Mouse (Mus musculus): ENCODE measurements around the gene Pik3ip1. TPM values are rescaled to one million over a fixed set of nuclear protein-coding genes. Genes with fewer than 3 reads are reported as not detected.

Pik3ip1 gene
- polyA plus RNA-seq, 1 experiment = 68.2 TPM

DNA sequence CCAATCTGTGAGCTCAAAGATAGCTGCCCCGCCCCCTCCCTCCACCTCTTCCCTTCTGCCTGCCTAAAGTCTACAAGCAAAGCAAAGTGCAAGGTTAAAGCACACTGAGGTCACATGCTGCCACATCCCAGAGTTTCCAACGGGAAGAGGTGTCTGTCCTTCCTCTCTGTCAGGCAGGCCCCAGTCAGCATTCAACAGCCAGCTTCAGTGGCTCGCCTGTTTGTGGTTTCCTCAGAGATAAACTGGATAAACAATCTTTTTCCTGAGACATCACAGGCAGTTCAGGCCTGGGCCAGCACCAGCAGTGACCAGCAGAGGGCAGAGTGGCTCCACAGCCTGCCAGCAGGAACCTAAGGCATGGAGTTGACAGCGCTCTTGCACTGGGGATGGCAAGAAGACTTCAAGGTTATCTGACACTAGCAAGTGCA, 56.8 kb downstream of the Pik3ip1 start:
- Histone ChIP-seq H3K27ac (ENCODE audit: insufficient read depth, low read length) (no peak overlapping the region), H3K27me3 (ENCODE audit: control insufficient read depth, insufficient read depth, low read length) (no peaks in the 10 kb centered on the region), H3K4me1 (ENCODE audit: control insufficient read depth, insufficient read depth, low read length) (peaks cover 3% of the 10 kb centered on the region; the same call in 1 of the 2 replicates), H3K4me3 (replicated peaks; ENCODE audit: insufficient read depth, low read depth, low read length) (no peak overlapping the region)
- WGBS = 28% methylated on average over 4 of the region's 4 CpGs
- TF ChIP-seq POLR2A (IDR thresholded peaks at IDR 0.05; ENCODE audit: borderline replicate concordance, insufficient read depth, low read length) = no peak
- TF ChIP-seq CTCF (IDR thresholded peaks at IDR 0.05; ENCODE audit: borderline replicate concordance, insufficient read depth, low read depth, low read length) = peak; percentile 99
- peak; percentile 84 to 92 for DNase-seq

DNA sequence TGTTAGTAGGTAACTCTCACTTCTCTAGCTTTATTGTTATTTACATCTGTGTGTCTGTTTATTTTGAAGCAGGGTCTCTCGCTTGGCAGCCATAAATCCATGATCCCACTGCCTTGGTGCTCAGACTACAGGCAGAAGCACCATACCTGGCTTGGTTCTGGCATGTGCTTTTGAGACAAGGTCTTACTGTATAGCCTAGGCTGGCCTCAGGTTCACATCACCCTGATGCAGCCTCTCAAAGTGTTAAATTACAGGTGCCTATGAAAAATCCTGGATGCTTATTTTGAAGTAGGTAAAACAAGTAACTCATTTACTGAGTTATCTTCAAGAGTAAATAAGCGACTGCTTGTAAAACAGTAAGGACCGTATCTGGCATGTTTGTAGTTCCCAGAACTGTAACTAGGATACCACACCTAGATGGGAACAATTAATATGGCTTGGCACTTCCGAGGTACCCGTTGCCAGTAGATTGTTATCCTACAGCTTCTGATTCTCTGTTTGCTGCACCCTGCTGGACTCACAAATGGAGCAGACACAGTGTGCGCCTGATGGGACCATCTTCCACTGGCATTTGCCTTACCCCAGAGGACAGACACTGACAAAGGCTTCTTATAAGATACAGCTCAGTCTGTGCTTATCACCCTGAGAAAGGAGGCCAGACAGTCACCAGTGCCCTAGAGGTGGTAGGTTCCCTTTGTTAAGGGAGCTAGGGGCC, 57.4 kb downstream of the Pik3ip1 start:
- Histone ChIP-seq H3K4me1 (ENCODE audit: control insufficient read depth, insufficient read depth, low read length) (peaks cover 3% of the 10 kb centered on the region; the same call in 1 of the 2 replicates), H3K4me3 (replicated peaks; ENCODE audit: insufficient read depth, low read depth, low read length) (no peak overlapping the region), H3K27ac (ENCODE audit: insufficient read depth, low read length) (no peak overlapping the region), H3K27me3 (ENCODE audit: control insufficient read depth, insufficient read depth, low read length) (no peaks in the 10 kb centered on the region)
- no peak for TF ChIP-seq CTCF (IDR thresholded peaks at IDR 0.05; ENCODE audit: borderline replicate concordance, insufficient read depth, low read depth, low read length)
- TF ChIP-seq POLR2A (IDR thresholded peaks at IDR 0.05; ENCODE audit: borderline replicate concordance, insufficient read depth, low read length) = no peak
- DNase-seq = no peak
- WGBS = 74% methylated on average over 6 of the region's 6 CpGs

DNA sequence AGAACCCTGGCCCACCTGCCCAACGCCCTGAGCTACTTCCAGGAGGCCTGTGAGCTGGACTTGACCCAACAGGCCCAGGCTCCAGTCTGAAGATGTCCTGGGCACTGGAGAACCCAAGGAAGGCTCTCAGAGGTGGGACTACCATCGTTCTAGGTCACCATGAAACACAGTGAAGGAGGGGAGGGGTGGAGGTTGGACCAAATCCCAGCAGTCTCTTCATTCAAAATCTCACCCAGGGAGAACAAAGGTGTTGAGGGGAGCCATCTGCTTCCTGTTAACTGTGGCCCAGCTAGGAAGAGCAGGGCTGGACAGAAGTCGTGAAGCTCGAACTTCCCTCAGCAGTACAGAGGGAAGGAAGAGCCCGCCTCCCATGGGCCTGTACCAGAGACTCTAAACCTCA, 59.8 kb downstream of the Pik3ip1 start:
- TF ChIP-seq CTCF (IDR thresholded peaks at IDR 0.05; ENCODE audit: borderline replicate concordance, insufficient read depth, low read depth, low read length) (no peak), POLR2A (IDR thresholded peaks at IDR 0.05; ENCODE audit: borderline replicate concordance, insufficient read depth, low read length) (no peak)
- no peak overlapping the region for H3K4me3 ChIP-seq (replicated peaks; ENCODE audit: insufficient read depth, low read depth, low read length)
- H3K4me1 ChIP-seq (ENCODE audit: control insufficient read depth, insufficient read depth, low read length) = peaks cover 8% of the 10 kb centered on the region; the same call in 1 of the 2 replicates
- H3K27me3 ChIP-seq (ENCODE audit: control insufficient read depth, insufficient read depth, low read length) = no peaks in the 10 kb centered on the region
- 11% methylated on average over 5 of the region's 5 CpGs for WGBS
- DNase-seq = peak; percentile 61 to 70
- H3K27ac ChIP-seq (ENCODE audit: insufficient read depth, low read length) = peak overlapping the region; percentile 80

GRCm38 (mm10) chr11:3390789-3391188, 60.6 kb downstream of the Pik3ip1 start:
- TF ChIP-seq CTCF (IDR thresholded peaks at IDR 0.05; ENCODE audit: borderline replicate concordance, insufficient read depth, low read depth, low read length) (no peak), POLR2A (IDR thresholded peaks at IDR 0.05; ENCODE audit: borderline replicate concordance, insufficient read depth, low read length) (no peak)

DNA sequence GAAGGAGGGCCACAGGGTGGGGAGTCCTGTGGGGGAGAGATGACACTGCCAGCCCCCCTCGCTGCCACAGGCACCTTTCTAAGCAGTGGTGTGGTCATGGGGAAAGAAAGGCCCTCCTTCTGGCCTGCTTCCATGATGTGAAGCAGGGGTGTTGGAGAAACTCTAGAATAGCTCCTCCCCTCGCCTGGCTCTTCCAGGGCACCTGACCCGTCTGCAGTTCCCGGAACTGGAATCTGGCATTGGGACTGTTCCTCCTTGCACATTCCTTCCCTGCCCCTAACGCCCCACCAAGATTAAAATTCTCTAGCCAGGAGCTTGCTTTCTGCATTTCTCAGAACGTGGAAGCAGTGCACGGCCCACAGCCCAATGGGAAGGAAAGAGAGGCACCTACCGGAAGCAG, 62.3 kb downstream of the Pik3ip1 start:
- DNase-seq = no peak
- 59% methylated on average over 8 of the region's 8 CpGs for WGBS
- no peak for TF ChIP-seq POLR2A (IDR thresholded peaks at IDR 0.05; ENCODE audit: borderline replicate concordance, insufficient read depth, low read length)
- TF ChIP-seq CTCF (IDR thresholded peaks at IDR 0.05; ENCODE audit: borderline replicate concordance, insufficient read depth, low read depth, low read length) = no peak

More at GRCm38 (mm10) chr11:3390789-3391188, 60.6 kb downstream of the Pik3ip1 start:
- 93% methylated on average over 5 of the region's 5 CpGs for whole genome bisulfite sequencing
- Histone ChIP-seq H3K27ac (ENCODE audit: insufficient read depth, low read length) (no peak overlapping the region), H3K4me3 (replicated peaks; ENCODE audit: insufficient read depth, low read depth, low read length) (no peak overlapping the region), H3K4me1 (ENCODE audit: control insufficient read depth, insufficient read depth, low read length) (peaks cover 8% of the 10 kb centered on the region; the same call in 1 of the 2 replicates), H3K27me3 (ENCODE audit: control insufficient read depth, insufficient read depth, low read length) (no peaks in the 10 kb centered on the region)
- DNase-seq = no peak

More for the DNA sequence above, 62.3 kb downstream of the Pik3ip1 start:
- Histone ChIP-seq H3K27ac (ENCODE audit: insufficient read depth, low read length) (no peak overlapping the region), H3K4me1 (ENCODE audit: control insufficient read depth, insufficient read depth, low read length) (peaks cover 8% of the 10 kb centered on the region; the same call in 1 of the 2 replicates), H3K4me3 (replicated peaks; ENCODE audit: insufficient read depth, low read depth, low read length) (no peak overlapping the region), H3K27me3 (ENCODE audit: control insufficient read depth, insufficient read depth, low read length) (no peaks in the 10 kb centered on the region)

Other genes starting within 250 kb of the Pik3ip1 start
- 24.1 and 26.6 TPM in 2 replicates for gene Sfi1, start 136.9 kb upstream of the Pik3ip1 start, polyA plus RNA-seq (2012; rRNA removed)
- 57.4 and 59.0 TPM in 2 replicates for gene Eif4enif1, start 128.0 kb upstream of the Pik3ip1 start, polyA plus RNA-seq (2012; rRNA removed)
- gene Drg1, start 64.0 kb upstream of the Pik3ip1 start, polyA plus RNA-seq (2012; rRNA removed) = 83.2 and 85.9 TPM in 2 replicates
- gene Patz1, start 41.5 kb upstream of the Pik3ip1 start, polyA plus RNA-seq (2012; rRNA removed) = 41.0 and 44.1 TPM in 2 replicates
- 201 and 206 TPM in 2 replicates for gene Limk2, start 78.8 kb downstream of the Pik3ip1 start, polyA plus RNA-seq (2012; rRNA removed)
- 38.1 and 39.3 TPM in 2 replicates for gene Rnf185, start 122.0 kb downstream of the Pik3ip1 start, polyA plus RNA-seq (2012; rRNA removed)
- 3.8 and 4.0 TPM in 2 replicates for gene Pla2g3, start 157.9 kb downstream of the Pik3ip1 start, polyA plus RNA-seq (2012; rRNA removed)
- 103 and 106 TPM in 2 replicates for gene Inpp5j, start 174.4 kb downstream of the Pik3ip1 start, polyA plus RNA-seq (2012; rRNA removed)
- 889 and 965 TPM in 2 replicates for gene Selenom, start 184.3 kb downstream of the Pik3ip1 start, polyA plus RNA-seq (2012; rRNA removed)
- gene Smtn, start 210.2 kb downstream of the Pik3ip1 start, polyA plus RNA-seq (2012; rRNA removed) = 6.1 and 6.9 TPM in 2 replicates